Mouse (Mus musculus): ENCODE measurements around the gene Gm9887.

Gene Gm9887

DNA sequence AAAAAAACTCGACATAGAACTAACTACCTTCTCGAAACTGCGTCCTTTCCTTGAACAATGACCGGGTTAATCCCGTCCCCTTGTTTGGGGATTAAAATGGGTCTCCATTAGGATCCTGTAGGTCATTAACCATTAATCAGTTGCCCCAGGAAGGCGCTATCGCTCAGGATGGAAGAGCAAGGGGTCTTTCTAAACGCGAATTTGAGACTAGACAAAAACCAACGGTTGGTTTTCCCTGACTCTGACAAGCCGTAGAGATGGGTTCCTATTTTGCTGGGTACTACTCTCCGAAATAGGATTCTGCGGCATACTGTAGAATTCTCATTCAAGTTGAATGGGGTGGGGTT is 15.0 kb downstream of the Gm9887 start:
- no peak for DNase-seq (ENCODE audit: low spot score)

DNA sequence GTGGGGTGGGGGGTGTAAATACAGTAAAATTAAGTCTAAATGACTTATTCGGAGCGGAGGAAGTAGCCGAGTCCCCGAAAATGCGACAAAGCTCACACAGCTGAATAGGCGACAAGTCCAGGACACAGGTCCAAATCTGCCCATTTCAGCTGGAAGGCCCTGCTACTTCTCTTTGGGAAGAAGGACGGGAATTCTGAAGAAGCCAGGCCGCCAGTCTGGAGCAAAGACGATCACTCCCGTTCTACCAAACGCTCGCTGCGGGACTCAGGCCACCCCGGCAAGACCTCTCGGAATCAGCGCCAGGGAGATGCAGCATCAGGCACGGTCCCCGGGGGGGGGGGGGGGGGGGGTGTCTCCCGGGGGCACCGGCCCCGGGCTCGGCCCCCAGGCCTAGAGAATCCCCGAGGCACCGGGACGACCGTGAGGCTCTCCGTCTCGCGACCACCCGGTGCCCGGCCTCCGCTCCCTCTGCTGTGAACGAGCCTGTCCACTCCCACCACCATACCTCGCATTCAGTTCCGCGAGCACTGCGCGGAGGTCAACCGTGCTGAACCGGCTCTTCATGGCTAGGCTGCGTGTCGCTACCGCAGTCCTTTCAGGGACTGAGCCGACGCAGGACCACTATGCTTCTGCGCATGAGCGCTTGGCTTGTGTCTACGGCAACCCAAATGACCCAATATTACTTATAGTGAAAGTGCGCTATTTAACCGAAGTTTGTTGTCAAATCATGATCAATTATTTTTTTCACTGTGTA is 15.5 kb downstream of the Gm9887 start, which contains the start of gene Nemf:
Nemf (minus strand) TSS at position 620 of the 754 bp plus-strand sequence.
- DNase-seq (ENCODE audit: low spot score), result peak; percentile 75

DNA sequence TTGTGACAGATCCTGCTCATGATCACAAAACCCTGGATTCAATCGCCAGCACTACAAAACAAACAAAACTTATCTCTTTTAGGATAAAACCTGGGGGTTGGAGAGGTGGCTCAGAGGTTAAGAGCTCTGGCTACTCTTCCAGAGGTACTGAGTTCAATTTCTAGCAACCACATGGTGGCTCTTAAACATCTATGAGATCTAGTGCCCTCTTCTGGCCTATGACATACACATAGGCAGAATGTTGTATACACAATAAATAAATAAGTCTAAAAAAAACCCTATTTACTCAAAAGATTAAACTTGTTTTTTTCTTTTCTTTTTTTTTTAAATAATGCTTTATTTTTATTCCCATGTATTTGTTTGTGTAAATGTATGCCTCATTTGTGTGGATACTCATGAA is 20.6 kb downstream of the Gm9887 start:
- no peak for DNase-seq (ENCODE audit: low spot score)

DNA sequence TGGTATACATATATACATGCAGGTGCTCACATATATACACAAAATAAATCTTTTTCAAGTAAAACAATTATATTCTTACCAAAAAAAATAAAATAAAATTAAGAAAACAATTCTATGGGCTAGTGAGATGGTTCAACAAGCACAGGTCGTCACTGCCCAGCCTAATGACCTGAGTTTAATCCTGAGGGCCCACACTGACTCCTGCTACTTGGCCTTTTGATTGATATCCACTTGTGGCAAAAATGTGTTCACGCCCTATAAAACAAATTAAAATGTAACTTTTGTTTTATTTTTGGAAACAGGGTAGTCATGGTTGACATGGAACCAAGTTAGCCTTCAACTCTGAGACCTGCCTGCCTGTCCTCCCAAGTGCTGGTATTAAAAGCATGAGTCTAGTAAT is 22.3 kb downstream of the Gm9887 start:
- DNase-seq (ENCODE audit: low spot score), result no peak

DNA sequence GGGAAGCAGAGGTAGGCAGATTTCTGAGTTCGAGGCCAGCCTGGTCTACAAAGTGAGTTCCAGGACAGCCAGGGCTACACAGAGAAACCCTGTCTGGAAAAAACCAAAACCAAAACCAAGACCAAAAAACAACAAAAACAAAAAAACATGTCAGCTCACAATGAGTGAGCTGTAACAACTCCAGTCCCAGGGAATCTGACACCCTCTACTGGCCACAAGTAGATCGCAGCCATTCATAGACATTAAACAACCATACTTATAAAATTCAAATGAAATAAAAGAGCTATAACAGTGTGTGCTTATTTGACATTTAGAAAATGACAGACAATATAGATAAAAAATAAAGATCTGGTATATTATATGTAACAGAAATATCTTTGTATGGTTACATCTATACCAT is 38.7 kb downstream of the Gm9887 start:
- peak; percentile 11 for DNase-seq (ENCODE audit: low spot score)

DNA sequence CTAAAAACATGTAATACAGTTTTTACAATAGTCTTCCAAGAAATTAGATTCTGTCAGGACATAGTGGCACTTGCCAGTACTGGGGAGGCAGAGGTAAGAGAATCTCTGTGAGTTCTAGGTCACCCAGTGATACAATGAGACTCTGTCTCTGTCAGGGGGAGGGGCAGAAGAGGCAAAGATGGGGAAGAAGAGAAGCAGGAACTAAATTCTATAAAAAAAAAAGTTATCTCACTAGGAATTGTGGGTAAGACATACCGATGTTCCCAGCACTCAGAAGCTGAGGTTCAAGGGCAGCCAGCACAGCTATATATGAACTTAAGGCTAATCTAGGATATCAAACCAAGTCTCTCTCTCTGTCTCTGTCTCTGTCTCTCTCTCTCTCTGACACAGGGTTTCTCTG is 40.1 kb downstream of the Gm9887 start:
- DNase-seq (ENCODE audit: low spot score), result no peak

DNA sequence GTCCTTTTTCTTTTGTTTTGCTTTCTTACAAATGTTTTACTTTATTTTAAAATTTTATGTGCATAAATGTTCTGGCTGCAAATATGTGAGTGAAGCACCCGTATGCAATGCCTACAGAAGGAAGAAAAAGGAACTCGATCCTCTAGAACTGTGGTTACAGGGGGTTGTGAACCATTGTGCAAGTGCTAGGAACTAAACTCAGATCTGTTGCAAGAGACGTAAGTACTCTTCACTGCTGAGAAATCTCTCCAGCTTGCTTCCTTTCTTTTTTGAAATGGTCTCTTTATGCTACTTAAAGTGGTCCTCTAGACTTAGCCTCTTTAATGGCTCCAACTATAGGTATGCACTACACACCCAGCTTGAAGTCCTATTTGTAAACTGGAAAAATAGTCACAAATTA is 41.1 kb downstream of the Gm9887 start:
- DNase-seq (ENCODE audit: low spot score), result no peak
